21 mouse cellular contexts compared by ENCODE assay signal in the genomic region with DNA sequence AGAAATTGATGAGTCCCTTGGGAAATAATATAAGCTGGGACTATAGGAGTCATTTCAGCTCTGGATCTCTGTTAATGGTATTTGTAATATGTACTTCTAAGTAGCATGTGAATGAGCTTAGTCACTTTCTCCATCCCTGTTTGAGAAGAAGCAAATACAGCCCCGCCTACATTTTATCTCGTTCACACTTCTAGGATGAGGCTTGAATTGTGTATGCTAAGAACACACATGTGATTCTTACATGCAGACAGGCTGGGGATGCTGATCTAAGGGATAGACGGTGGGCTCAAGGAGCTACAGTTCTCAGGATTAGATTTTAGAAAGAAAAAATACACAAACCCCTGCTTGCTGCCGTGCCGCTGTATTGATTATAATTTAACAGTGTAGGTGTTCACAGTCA. TPM values are rescaled to one million over a fixed set of nuclear protein-coding genes. Genes with fewer than 3 reads are reported as not detected.
A peak's percentile ranks its signal among the peaks of the same experiment; 100 is the strongest.
DNase-seq lines count a peak whose midpoint lies in the region; ATAC-seq and TF ChIP-seq lines count a peak whose summit lies in the region.
"Had no signal": no experiment of that assay in that cellular context is flagged by ENCODE, and none has a peak within 500 bp of the region (broad histone marks: within the 10 kb centered on the region; RNA-seq: fewer than 3 reads in every experiment).

No protein-coding gene starts in this region.

- H3K4me2 ChIP-seq in intestine, embryonic 14.5 days (ENCODE audit: low read length) = no peak overlapping the region
- H3K4me2 ChIP-seq in intestine, embryonic 15.5 days (replicated peaks) = no peak overlapping the region
- H3K4me2 ChIP-seq in limb, embryonic 12.5 days = no peak overlapping the region
- H3K4me2 ChIP-seq: forebrain, embryonic 13.5 days; heart, embryonic 11.5 days; hindbrain, embryonic 14.5 days had no signal

- peaks cover 14% of the 10 kb centered on the region for H3K4me1 ChIP-seq in intestine, embryonic 14.5 days (replicated peaks; ENCODE audit: control insufficient read depth, insufficient read depth, low read length)
- H3K4me1 ChIP-seq in intestine, embryonic 15.5 days (replicated peaks) = 0 out of 2 replicates have a peak, but pooled peaks cover 3% of the 10 kb centered on the region
- H3K4me1 ChIP-seq in limb, embryonic 12.5 days (replicated peaks) = peaks cover 57% of the 10 kb centered on the region

- H3K9ac ChIP-seq in intestine, embryonic 14.5 days (ENCODE audit: low read length) = no peak overlapping the region
- H3K9ac ChIP-seq in intestine, embryonic 15.5 days = no peak overlapping the region
- no peak overlapping the region for H3K9ac ChIP-seq in limb, embryonic 12.5 days (replicated peaks)
- H3K9ac ChIP-seq: forebrain, embryonic 13.5 days; hindbrain, embryonic 14.5 days had no signal

- H3K27me3 ChIP-seq in intestine, embryonic 14.5 days (replicated peaks; ENCODE audit: control insufficient read depth, insufficient read depth, low read length) = no peaks in the 10 kb centered on the region
- H3K27me3 ChIP-seq in intestine, embryonic 15.5 days (replicated peaks) = no peaks in the 10 kb centered on the region
- no peaks in the 10 kb centered on the region for H3K27me3 ChIP-seq in limb, embryonic 12.5 days
- H3K27me3 ChIP-seq: forebrain, embryonic 13.5 days had no signal

- no peak for DNase-seq in gastrocnemius, adult 2 months
- no peak for DNase-seq in gastrocnemius, adult 18-20 months (ENCODE audit: low spot score)
- peak; percentile 27 for DNase-seq in intestine, embryonic 14.5 days (ENCODE audit: low spot score)
- no peak for DNase-seq in left cerebral cortex, postnatal 4 days
- DNase-seq: adrenal gland, adult 8-10 months; adrenal gland, postnatal 25 days; cerebellum, adult 18-20 months; cerebellum, adult 9-10 months; cerebellum, postnatal 14 days; gastrocnemius, postnatal 25 days; heart, postnatal 36 days had no signal

- H3K9me3 ChIP-seq in intestine, embryonic 14.5 days (ENCODE audit: control insufficient read depth, low read length) = no peaks in the 10 kb centered on the region
- H3K9me3 ChIP-seq in intestine, embryonic 15.5 days = no peaks in the 10 kb centered on the region
- no peaks in the 10 kb centered on the region for H3K9me3 ChIP-seq in limb, embryonic 12.5 days
- H3K9me3 ChIP-seq: forebrain, embryonic 10.5 days; forebrain, embryonic 13.5 days had no signal

- TF ChIP-seq CTCF in gastrocnemius, adult 2 months (IDR thresholded peaks at IDR 0.05) = no peak

- intact Hi-C loops in gastrocnemius, adult 2 months (cut with DNase I) = loop anchor here (5.0 kb wide), 1 partner anchor 33 kb away; a partner anchor contains a TSS
- intact Hi-C loops in left cerebral cortex, postnatal 4 days (cut with DNase I) = no loop called here

- H3K36me3 ChIP-seq in intestine, embryonic 14.5 days (ENCODE audit: control insufficient read depth, insufficient read depth, low read length) = no peaks in the 10 kb centered on the region; the same call in 1 of the 2 replicates
- no peaks in the 10 kb centered on the region for H3K36me3 ChIP-seq in intestine, embryonic 15.5 days
- peaks cover 4% of the 10 kb centered on the region; the same call in 1 of the 2 replicates for H3K36me3 ChIP-seq in limb, embryonic 12.5 days
- H3K36me3 ChIP-seq: forebrain, embryonic 10.5 days had no signal

- 65% methylated on average over 5 of the region's 5 CpGs for WGBS in intestine, embryonic 14.5 days
- 60% methylated on average over 5 of the region's 5 CpGs for WGBS in intestine, embryonic 15.5 days
- 79% methylated on average over 5 of the region's 5 CpGs for WGBS in limb, embryonic 12.5 days

- peak overlapping the region; percentile 86 for H3K27ac ChIP-seq in gastrocnemius, adult 2 months
- no peak overlapping the region for H3K27ac ChIP-seq in intestine, embryonic 14.5 days (ENCODE audit: low read depth)
- H3K27ac ChIP-seq in intestine, embryonic 15.5 days = no peak overlapping the region
- H3K27ac ChIP-seq in limb, embryonic 12.5 days = peak overlapping the region; percentile 69
- H3K27ac ChIP-seq: forebrain, embryonic 10.5 days; forebrain, embryonic 13.5 days; hindbrain, embryonic 14.5 days; hindbrain, postnatal 0 days had no signal

- no peak for ATAC-seq in intestine, embryonic 14.5 days (replicated peaks; ENCODE audit: low FRiP score, low TSS enrichment, low read depth)
- no peak for ATAC-seq in intestine, embryonic 15.5 days
- no peak for ATAC-seq in limb, embryonic 12.5 days (ENCODE audit: insufficient number of reproducible peaks, insufficient read depth, low FRiP score, low TSS enrichment, low read depth)
- ATAC-seq: activated CD4-positive, CD25-positive, alpha-beta regulatory T cell, adult 4 months; forebrain, embryonic 13.5 days; forebrain, embryonic 16.5 days; hindbrain, postnatal 0 days; inflammation-experienced regulatory T-cells, adult 6 months had no signal

- H3K4me3 ChIP-seq in gastrocnemius, adult 2 months = no peak overlapping the region
- H3K4me3 ChIP-seq in intestine, embryonic 14.5 days (ENCODE audit: low read depth, low read length) = no peak overlapping the region
- no peak overlapping the region for H3K4me3 ChIP-seq in intestine, embryonic 15.5 days (replicated peaks)
- H3K4me3 ChIP-seq in limb, embryonic 12.5 days (replicated peaks) = no peak overlapping the region
- H3K4me3 ChIP-seq: forebrain, embryonic 10.5 days; forebrain, embryonic 13.5 days had no signal

RNA-seq across cellular contexts. Expression of a gene that starts 35.0 kb away (rescaled TPM):
- 10 to 100 TPM; 22.4 to 24.5 TPM for total RNA-seq in gastrocnemius, adult 2 months (2021)
- total RNA-seq in gastrocnemius, adult 18-20 months (2021) = 10 to 100 TPM; 20.8 to 26.4 TPM
- polyA plus RNA-seq in intestine, embryonic 14.5 days (2014; fragmentation: Nextera tagmentation; extraction: Ambion mirVana) = 35.5 and 38.5 TPM in 2 replicates
- 19.5 and 20.7 TPM in 2 replicates for polyA plus RNA-seq in intestine, embryonic 15.5 days (2015; fragmentation: Nextera tagmentation; extraction: Ambion mirVana)
- polyA plus RNA-seq in limb, embryonic 12.5 days (2016; fragmentation: Nextera tagmentation; extraction: Ambion mirVana) = 62.3 and 67.7 TPM in 2 replicates
- 1 to 10 TPM; 2.8 to 5.9 TPM for total RNA-seq in left cerebral cortex, postnatal 4 days (2021)

Comparison
In these comparisons a context has a peak if more than half of its experiments do, and no peak if none do; other contexts are left out.
1. H3K27ac ChIP-seq: peak in gastrocnemius, adult 2 months (single experiment) and limb, embryonic 12.5 days (single experiment); none in intestine, embryonic 14.5 days (single experiment) and intestine, embryonic 15.5 days (single experiment).